Mouse (Mus musculus) olfactory bulb, adult 2 months (tissue): ENCODE data around the gene Rab12. TPM values are rescaled to one million over a fixed set of nuclear protein-coding genes. Genes with fewer than 3 reads are reported as not detected.
A peak's percentile ranks its signal among the peaks of the same experiment; 100 is the strongest.

Experiments
- H3K27ac ChIP-seq: fragments of 200-500 bp; 2 replicates; pipeline ENCODE4 v1.5.1; 2012; ENCODE audit warnings: low read depth, low read length; ENCODE audit not compliant: insufficient read depth
- H3K4me1 ChIP-seq: fragments of 200-500 bp; 2 replicates; pipeline ENCODE4 v1.6.1; 2012; ENCODE audit warnings: low read length; ENCODE audit not compliant: control insufficient read depth, insufficient read depth
- H3K4me3 ChIP-seq: fragments of 200-500 bp; 2 replicates; pipeline ENCODE4 v1.5.1; 2012; ENCODE audit warnings: mild to moderate bottlenecking, low read depth, low read length, moderate library complexity; ENCODE audit not compliant: insufficient read depth
- CTCF ChIP-seq: fragments of 200-500 bp; IDR thresholded peaks from 2 replicates; pipeline ENCODE4 v1.5.1; 2012; ENCODE audit warnings: low read depth, mild to moderate bottlenecking, low read length, moderate library complexity; ENCODE audit not compliant: insufficient read depth
- POLR2A ChIP-seq: fragments of 200-500 bp; IDR thresholded peaks from 2 replicates; pipeline ENCODE4 v1.6.1; 2012; ENCODE audit warnings: mild to moderate bottlenecking, low read depth, low read length, moderate library complexity; ENCODE audit not compliant: insufficient read depth
- WGBS: fragments of 180-500 bp; shearing (Covaris S2); methylation state at CpG from one replicate; pipeline ENCODE4 v1.1.7; 2018; 5-methylcytosine and 5-hydroxymethylcytosine counted together
- polyA plus RNA-seq: library from polyadenylated mRNA; stranded (reverse); fragments of >200 nt; gene quantifications from 2 replicates; pipeline ENCODE4 v1.2.4, GENCODE M21; 2012; ENCODE audit warnings: low replicate concordance; ENCODE audit not compliant: missing spikeins, insufficient read depth, insufficient read length

Rab12 gene
- polyA plus RNA-seq, 1 experiment = not detected

DNA sequence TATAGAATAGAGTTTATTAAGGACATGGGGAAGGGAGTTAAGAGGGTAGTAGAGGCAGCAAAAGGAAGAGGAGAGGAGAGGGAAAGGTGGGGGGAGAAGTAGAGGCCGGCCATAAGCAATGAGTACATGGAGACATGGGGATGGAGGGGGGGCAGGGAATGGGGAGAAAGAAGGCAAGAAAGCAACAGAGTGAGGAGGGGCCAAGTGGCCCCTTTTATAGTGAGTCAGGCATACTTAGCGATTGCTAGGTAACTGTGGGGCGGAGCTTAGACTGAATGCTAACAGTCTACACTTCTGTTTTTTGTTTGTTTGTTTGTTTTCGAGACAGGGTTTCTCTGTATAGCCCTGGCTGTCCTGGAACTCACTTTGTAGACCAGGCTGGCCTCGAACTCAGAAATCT lies 38.2 kb downstream of the Rab12 start:
- Histone ChIP-seq H3K4me3 (no peak overlapping the region), H3K4me1 (peaks cover 11% of the 10 kb centered on the region), H3K27ac (no peak overlapping the region)
- 87% methylated on average over 5 of the region's 5 CpGs for WGBS
- no peak for TF ChIP-seq CTCF
- TF ChIP-seq POLR2A = no peak

DNA sequence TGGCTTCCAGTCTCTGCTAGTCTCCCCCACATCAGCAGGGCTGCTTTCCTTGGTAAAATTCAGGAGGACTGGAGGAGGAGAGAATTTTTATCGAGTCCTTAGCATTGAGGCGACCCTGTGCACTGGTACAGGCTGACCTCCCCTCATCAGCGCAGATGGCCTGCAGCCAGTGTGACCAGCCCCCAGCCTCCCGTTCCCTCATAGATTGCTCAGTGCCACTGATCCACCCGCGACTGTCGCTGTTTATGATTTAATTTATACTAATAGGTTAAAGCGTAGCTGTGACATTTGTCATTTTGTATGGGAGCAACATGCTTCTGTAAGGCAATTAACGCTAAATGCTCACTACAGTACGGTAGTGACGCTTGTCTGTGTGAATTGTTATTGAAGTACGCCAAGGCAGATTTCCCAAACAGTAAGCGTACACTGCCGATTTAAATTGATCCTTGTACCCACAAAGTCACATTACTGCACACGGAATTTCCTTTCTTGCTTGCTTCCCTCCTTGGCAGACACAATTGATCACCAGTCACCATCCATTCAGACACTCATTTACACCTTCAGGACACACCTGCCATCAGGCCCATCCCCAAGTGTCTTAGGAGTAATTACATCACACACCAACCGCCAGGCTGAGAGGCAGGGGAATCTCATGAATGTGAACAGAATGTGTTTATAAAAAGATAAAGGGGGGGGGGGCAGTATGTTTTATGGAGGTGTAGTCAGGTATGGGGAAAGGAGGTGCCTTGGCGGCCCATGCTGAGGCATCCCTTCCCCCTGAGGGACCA lies 38.8 kb downstream of the Rab12 start:
- H3K4me3 ChIP-seq = no peak overlapping the region
- 63% methylated on average over 17 of the region's 17 CpGs for WGBS
- TF ChIP-seq CTCF = no peak
- H3K27ac ChIP-seq = no peak overlapping the region
- H3K4me1 ChIP-seq = peaks cover 11% of the 10 kb centered on the region

DNA sequence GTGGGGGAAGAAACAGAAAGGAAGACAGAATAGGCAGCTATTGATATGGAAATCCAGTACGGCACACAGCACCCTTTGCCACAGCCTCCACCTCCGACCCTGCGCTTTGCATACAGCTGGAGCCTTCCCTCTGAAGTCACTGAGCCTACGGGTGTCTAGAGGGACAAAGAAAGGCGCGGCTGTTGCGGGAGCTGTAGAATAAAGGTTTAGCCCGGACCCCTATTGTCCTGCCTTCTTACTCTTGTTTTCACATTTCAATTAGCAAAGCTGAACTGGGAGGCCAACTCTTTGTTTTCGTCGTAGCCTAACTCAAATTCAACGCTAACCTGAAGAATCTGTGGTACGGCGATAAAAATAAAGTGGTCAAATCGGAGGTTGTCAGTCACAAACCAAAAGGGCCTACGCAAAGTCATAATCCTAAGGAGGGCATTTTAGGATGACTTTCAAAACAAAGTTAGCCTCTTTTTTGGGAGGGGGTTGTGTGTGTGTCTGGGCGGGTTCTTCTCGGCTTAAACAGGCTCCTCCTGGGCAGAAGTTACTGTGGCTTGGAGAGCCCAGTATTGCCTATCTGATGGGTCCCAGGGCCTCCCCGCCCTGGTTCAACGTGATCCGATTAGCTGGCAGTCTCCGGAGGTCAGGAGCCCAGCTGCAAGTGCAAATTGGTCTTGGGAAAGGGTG lies 39.6 kb downstream of the Rab12 start:
- 35% methylated on average over 21 of the region's 21 CpGs for WGBS
- peaks cover 11% of the 10 kb centered on the region for H3K4me1 ChIP-seq
- no peak overlapping the region for H3K27ac ChIP-seq
- TF ChIP-seq POLR2A (no peak), CTCF (no peak)
- no peak overlapping the region for H3K4me3 ChIP-seq

DNA sequence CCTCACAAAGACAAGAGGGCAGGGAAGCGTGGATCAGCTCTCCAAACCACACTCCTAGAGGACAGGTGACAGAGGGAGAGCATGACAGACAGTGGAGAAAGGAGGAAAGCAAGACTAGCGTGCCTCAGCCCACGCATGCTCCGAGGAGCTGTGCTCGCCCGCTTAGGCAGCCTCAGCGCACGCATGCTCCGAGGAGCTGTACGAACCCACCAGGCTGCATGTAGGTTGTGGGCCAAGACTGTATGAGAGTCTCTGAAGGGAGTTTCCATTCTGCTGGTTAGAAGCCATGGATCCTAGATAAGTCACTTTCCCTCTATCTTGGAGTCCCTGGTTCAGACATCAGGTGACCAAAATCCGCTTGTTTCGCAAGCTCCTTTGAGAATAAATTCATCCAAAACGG lies 40.2 kb downstream of the Rab12 start:
- Histone ChIP-seq H3K4me3 (peak overlapping the region; percentile 17), H3K27ac (peak overlapping the region; percentile 32; the same call in 1 of the 2 replicates), H3K4me1 (peaks cover 11% of the 10 kb centered on the region)
- TF ChIP-seq CTCF (no peak), POLR2A (no peak)
- WGBS = 38% methylated on average over 13 of the region's 13 CpGs

DNA sequence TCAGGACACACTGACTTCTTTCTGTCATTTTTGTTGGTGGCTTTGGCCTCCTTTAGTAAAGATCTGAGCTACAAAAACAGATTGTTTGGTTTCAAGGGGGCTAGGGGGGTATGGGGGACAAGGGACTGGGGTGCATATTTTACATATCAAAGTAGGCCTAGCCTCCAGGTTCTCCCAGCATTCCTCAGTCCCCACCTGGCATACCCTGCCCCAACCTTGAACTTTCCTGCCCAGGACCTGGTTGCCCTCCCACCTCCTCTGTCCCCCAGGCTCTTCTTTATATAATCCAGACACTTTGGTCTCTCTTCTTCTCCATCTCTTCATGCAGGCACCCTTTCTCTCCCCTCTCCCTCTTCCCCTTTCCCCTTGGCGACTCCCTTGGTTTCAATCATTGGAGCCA lies 46.3 kb downstream of the Rab12 start:
- WGBS = 93% methylated on average over 1 of the region's 1 CpGs
- no peak overlapping the region for H3K27ac ChIP-seq
- H3K4me3 ChIP-seq = no peak overlapping the region
- H3K4me1 ChIP-seq = peaks cover 3% of the 10 kb centered on the region; the same call in 1 of the 2 replicates
- no peak for TF ChIP-seq CTCF
- no peak for TF ChIP-seq POLR2A

DNA sequence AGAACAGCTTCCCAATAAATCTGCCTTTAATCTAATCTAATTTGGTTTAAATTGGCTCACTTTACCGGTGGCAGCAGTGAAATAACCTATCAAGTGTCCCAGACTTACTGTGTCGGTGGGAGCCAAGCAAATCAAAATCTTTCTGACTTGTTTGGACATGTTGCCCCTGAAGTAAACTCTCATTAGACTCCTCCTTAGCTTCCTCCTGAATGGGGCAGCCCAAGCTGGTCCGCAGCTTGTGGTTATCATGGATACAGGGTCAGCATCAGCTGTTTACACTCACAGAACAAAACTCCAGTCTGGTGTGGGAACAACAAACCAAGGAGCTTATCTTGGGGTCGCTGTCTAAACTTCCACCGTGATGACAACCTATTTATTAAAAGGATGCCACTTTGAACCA lies 47.8 kb downstream of the Rab12 start:
- WGBS = 84% methylated on average over 5 of the region's 5 CpGs

DNA sequence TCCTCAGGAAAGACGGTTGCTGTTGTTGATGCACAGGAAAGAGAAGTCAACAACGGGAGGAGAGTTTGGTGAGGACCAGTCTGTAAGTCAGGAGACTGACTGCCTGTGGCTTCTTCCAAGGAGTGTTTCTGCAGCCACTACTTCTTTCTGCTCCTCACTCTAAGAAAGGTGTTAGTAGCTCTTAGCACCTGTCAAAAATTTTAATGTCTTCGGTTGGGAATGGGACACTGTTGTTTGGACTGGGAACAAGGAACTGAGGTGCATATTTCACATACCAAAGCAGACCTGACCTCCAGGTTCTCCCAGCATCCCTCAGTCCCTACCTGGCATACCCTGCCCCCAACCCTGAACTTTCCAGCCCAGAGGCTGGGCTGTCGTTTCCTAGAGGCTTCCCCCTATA lies 48.3 kb downstream of the Rab12 start:
- Histone ChIP-seq H3K27ac (no peak overlapping the region), H3K4me1 (peaks cover 3% of the 10 kb centered on the region; the same call in 1 of the 2 replicates), H3K4me3 (no peak overlapping the region)
- TF ChIP-seq CTCF = no peak
- no peak for TF ChIP-seq POLR2A
- WGBS = 91% methylated on average over 4 of the region's 4 CpGs

More for the DNA sequence above, 47.8 kb downstream of the Rab12 start:
- peaks cover 3% of the 10 kb centered on the region; the same call in 1 of the 2 replicates for H3K4me1 ChIP-seq
- H3K27ac ChIP-seq = no peak overlapping the region
- H3K4me3 ChIP-seq = no peak overlapping the region
- TF ChIP-seq POLR2A = no peak
- TF ChIP-seq CTCF = no peak

DNA sequence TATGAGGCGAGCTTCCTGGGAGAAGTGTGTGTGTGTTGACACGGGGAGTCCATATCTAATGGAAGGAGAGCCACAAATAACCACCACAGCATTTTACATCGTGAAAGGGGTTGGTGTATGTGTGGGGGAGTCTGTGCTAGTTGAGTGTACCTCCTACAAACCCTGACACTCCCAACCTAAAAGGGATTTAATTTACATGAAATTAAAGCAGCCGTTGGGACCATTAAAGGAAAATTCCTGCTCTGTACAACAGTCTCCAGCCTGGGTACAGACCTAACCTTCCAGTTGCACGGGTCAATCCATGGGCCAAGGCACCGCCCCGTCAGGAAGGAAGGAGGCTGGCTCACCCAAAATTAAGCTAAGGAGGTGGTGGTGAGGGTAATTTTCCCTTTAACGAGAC lies 49.5 kb downstream of the Rab12 start:
- H3K4me3 ChIP-seq = no peak overlapping the region
- 29% methylated on average over 8 of the region's 8 CpGs for whole genome bisulfite sequencing
- TF ChIP-seq CTCF (no peak), POLR2A (no peak)
- peaks cover 3% of the 10 kb centered on the region; the same call in 1 of the 2 replicates for H3K4me1 ChIP-seq
- no peak overlapping the region for H3K27ac ChIP-seq

DNA sequence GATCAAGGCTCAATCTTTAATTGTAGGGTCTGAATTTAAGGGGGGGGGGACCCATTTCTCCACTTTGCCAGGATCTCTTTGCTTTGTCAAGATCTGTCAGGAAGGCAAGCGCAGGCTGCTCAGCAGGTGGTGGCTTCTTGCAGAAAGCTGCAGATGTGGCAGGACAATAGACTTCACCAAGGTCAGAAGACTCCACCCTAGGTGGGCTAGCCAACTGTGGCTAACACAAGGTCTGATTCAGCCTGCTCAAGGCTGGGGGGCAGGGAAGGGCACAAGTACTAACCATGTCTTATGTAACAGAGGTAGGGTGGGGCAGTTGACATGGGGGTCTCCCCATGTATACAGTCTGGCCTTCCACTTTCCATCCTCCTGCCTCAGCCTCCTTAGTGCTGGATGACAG lies 62.3 kb downstream of the Rab12 start:
- WGBS = 88% methylated on average over 1 of the region's 1 CpGs
- TF ChIP-seq POLR2A = no peak
- TF ChIP-seq CTCF = no peak
- H3K4me1 ChIP-seq = no peaks in the 10 kb centered on the region
- H3K27ac ChIP-seq = no peak overlapping the region
- H3K4me3 ChIP-seq = no peak overlapping the region
